Mouse (Mus musculus): ENCODE results near the gene Pnck. TPM values are rescaled to one million over a fixed set of nuclear protein-coding genes. Genes with fewer than 3 reads are reported as not detected.

Pnck gene
- polyA plus RNA-seq, 1 experiment from 2014 or later = 57.5 TPM

GRCm38 (mm10) chrX:73672031-73672431 is 12.1 kb upstream of the Pnck start:
- H3K27ac ChIP-seq = no peak overlapping the region
- H3K4me3 ChIP-seq = no peak overlapping the region
- peak; percentile 61 for ATAC-seq
- H3K4me2 ChIP-seq = no peak overlapping the region
- no peaks in the 10 kb centered on the region for H3K27me3 ChIP-seq
- no peak overlapping the region for H3K9ac ChIP-seq
- H3K9me3 ChIP-seq (replicated peaks) = no peaks in the 10 kb centered on the region
- H3K36me3 ChIP-seq (ENCODE audit: poor library complexity, severe bottlenecking) = peaks cover 9% of the 10 kb centered on the region
- peaks cover 15% of the 10 kb centered on the region; the same call in 1 of the 2 replicates for H3K4me1 ChIP-seq
- 56% methylated on average over 4 of the region's 4 CpGs for WGBS

- H3K4me3 ChIP-seq = no peak overlapping the region
- ATAC-seq = no peak
- H3K9me3 ChIP-seq (replicated peaks) = no peaks in the 10 kb centered on the region
- H3K27ac ChIP-seq = no peak overlapping the region
- no peaks in the 10 kb centered on the region for H3K27me3 ChIP-seq
- H3K4me1 ChIP-seq = peaks cover 6% of the 10 kb centered on the region; the same call in 1 of the 2 replicates
- no peaks in the 10 kb centered on the region for H3K36me3 ChIP-seq (ENCODE audit: poor library complexity, severe bottlenecking)
- no peak overlapping the region for H3K4me2 ChIP-seq
- H3K9ac ChIP-seq = no peak overlapping the region
Measured at GRCm38 (mm10) chrX:73663143-73663542, 3.2 kb upstream of the Pnck start.

GRCm38 (mm10) chrX:73660284-73660665 is 358 bp upstream of the Pnck start:
- Histone ChIP-seq H3K27ac (no peak overlapping the region), H3K4me3 (peak overlapping the region; percentile 50), H3K9ac (peak overlapping the region; percentile 67), H3K36me3 (ENCODE audit: poor library complexity, severe bottlenecking) (no peaks in the 10 kb centered on the region), H3K4me2 (peak overlapping the region; percentile 69), H3K27me3 (no peaks in the 10 kb centered on the region), H3K9me3 (replicated peaks) (no peaks in the 10 kb centered on the region), H3K4me1 (peaks cover 8% of the 10 kb centered on the region; the same call in 1 of the 2 replicates)
- peak; percentile 22 for ATAC-seq
- 73% methylated on average over 2 of the region's 3 CpGs for WGBS

- peaks cover 8% of the 10 kb centered on the region; the same call in 1 of the 2 replicates for H3K4me1 ChIP-seq
- H3K27ac ChIP-seq = no peak overlapping the region
- H3K36me3 ChIP-seq (ENCODE audit: poor library complexity, severe bottlenecking) = no peaks in the 10 kb centered on the region
- H3K27me3 ChIP-seq = no peaks in the 10 kb centered on the region
- H3K4me2 ChIP-seq = peak overlapping the region; percentile 69
- H3K9ac ChIP-seq = peak overlapping the region; percentile 67
- H3K4me3 ChIP-seq = peak overlapping the region; percentile 50
- ATAC-seq = peak; percentile 34
- WGBS = 48% methylated on average over 13 of the region's 13 CpGs
- H3K9me3 ChIP-seq (replicated peaks) = no peaks in the 10 kb centered on the region
Measured at GRCm38 (mm10) chrX:73658936-73659574, 862 bp downstream of the Pnck start.

GRCm38 (mm10) chrX:73658391-73658790 is 1.5 kb downstream of the Pnck start:
- no peak for ATAC-seq
- no peaks in the 10 kb centered on the region for H3K27me3 ChIP-seq
- H3K4me3 ChIP-seq = peak overlapping the region; percentile 9; the same call in 1 of the 2 replicates
- peak overlapping the region; percentile 69 for H3K4me2 ChIP-seq
- H3K27ac ChIP-seq = no peak overlapping the region
- peaks cover 8% of the 10 kb centered on the region; the same call in 1 of the 2 replicates for H3K4me1 ChIP-seq
- H3K9ac ChIP-seq = no peak overlapping the region
- no peaks in the 10 kb centered on the region for H3K9me3 ChIP-seq (replicated peaks)
- 40% methylated on average over 7 of the region's 7 CpGs for WGBS
- no peaks in the 10 kb centered on the region for H3K36me3 ChIP-seq (ENCODE audit: poor library complexity, severe bottlenecking)

- WGBS = 79% methylated on average over 3 of the region's 3 CpGs
- no peaks in the 10 kb centered on the region for H3K36me3 ChIP-seq (ENCODE audit: poor library complexity, severe bottlenecking)
- no peak for ATAC-seq
- H3K4me2 ChIP-seq = no peak overlapping the region
- H3K9me3 ChIP-seq (replicated peaks) = no peaks in the 10 kb centered on the region
- no peaks in the 10 kb centered on the region for H3K27me3 ChIP-seq
- no peak overlapping the region for H3K27ac ChIP-seq
- H3K9ac ChIP-seq = no peak overlapping the region
- H3K4me1 ChIP-seq = peaks cover 8% of the 10 kb centered on the region; the same call in 1 of the 2 replicates
- H3K4me3 ChIP-seq = no peak overlapping the region
Measured at GRCm38 (mm10) chrX:73655529-73655928, 4.4 kb downstream of the Pnck start.

- 18% methylated on average over 6 of the region's 6 CpGs for WGBS
- Histone ChIP-seq H3K36me3 (ENCODE audit: poor library complexity, severe bottlenecking) (no peaks in the 10 kb centered on the region), H3K9ac (no peak overlapping the region), H3K4me3 (no peak overlapping the region), H3K27ac (no peak overlapping the region), H3K4me2 (no peak overlapping the region), H3K9me3 (replicated peaks) (no peaks in the 10 kb centered on the region), H3K27me3 (no peaks in the 10 kb centered on the region), H3K4me1 (peaks cover 8% of the 10 kb centered on the region; the same call in 1 of the 2 replicates)
- ATAC-seq = peak; percentile 65
Measured at GRCm38 (mm10) chrX:73654177-73654576, 5.7 kb downstream of the Pnck start.

- Histone ChIP-seq H3K9ac (no peak overlapping the region), H3K27ac (no peak overlapping the region), H3K36me3 (ENCODE audit: poor library complexity, severe bottlenecking) (no peaks in the 10 kb centered on the region), H3K27me3 (no peaks in the 10 kb centered on the region), H3K9me3 (replicated peaks) (no peaks in the 10 kb centered on the region), H3K4me2 (no peak overlapping the region), H3K4me3 (no peak overlapping the region), H3K4me1 (peaks cover 4% of the 10 kb centered on the region; the same call in 1 of the 2 replicates)
- no peak for ATAC-seq
- 85% methylated on average over 6 of the region's 6 CpGs for WGBS
Measured at GRCm38 (mm10) chrX:73653392-73653791, 6.5 kb downstream of the Pnck start.

GRCm38 (mm10) chrX:73650869-73651268 is 9.0 kb downstream of the Pnck start:
- H3K27ac ChIP-seq = no peak overlapping the region
- no peaks in the 10 kb centered on the region for H3K27me3 ChIP-seq
- no peak overlapping the region for H3K9ac ChIP-seq
- H3K4me1 ChIP-seq = no peaks in the 10 kb centered on the region
- 82% methylated on average over 3 of the region's 3 CpGs for whole genome bisulfite sequencing
- no peak overlapping the region for H3K4me3 ChIP-seq
- no peak overlapping the region for H3K4me2 ChIP-seq
- H3K36me3 ChIP-seq (ENCODE audit: poor library complexity, severe bottlenecking) = no peaks in the 10 kb centered on the region
- no peak for ATAC-seq
- H3K9me3 ChIP-seq (replicated peaks) = no peaks in the 10 kb centered on the region

GRCm38 (mm10) chrX:73645121-73645520 is 14.8 kb downstream of the Pnck start:
- no peak overlapping the region for H3K27ac ChIP-seq
- peaks cover 15% of the 10 kb centered on the region for H3K27me3 ChIP-seq
- no peak overlapping the region for H3K4me2 ChIP-seq
- WGBS = 26% methylated on average over 4 of the region's 4 CpGs
- no peak overlapping the region for H3K4me3 ChIP-seq
- no peak overlapping the region for H3K9ac ChIP-seq
- H3K4me1 ChIP-seq = no peaks in the 10 kb centered on the region
- H3K36me3 ChIP-seq (ENCODE audit: poor library complexity, severe bottlenecking) = no peaks in the 10 kb centered on the region
- H3K9me3 ChIP-seq (replicated peaks) = no peaks in the 10 kb centered on the region
- no peak for ATAC-seq

GRCm38 (mm10) chrX:73639901-73640469 is 19.9 kb downstream of the Pnck start:
- Histone ChIP-seq H3K4me2 (peak overlapping the region; percentile 58), H3K4me1 (peaks cover 11% of the 10 kb centered on the region), H3K27ac (no peak overlapping the region), H3K9ac (peak overlapping the region; percentile 16; the same call in 1 of the 2 replicates), H3K9me3 (replicated peaks) (no peaks in the 10 kb centered on the region), H3K36me3 (ENCODE audit: poor library complexity, severe bottlenecking) (no peaks in the 10 kb centered on the region), H3K27me3 (peaks cover 62% of the 10 kb centered on the region), H3K4me3 (peak overlapping the region; percentile 33)
- ATAC-seq = no peak
- WGBS = 30% methylated on average over 37 of the region's 41 CpGs

- H3K4me2 ChIP-seq = peak within 1 kb of the TSS; percentile 58
- ATAC-seq = peak; percentile 82
- H3K36me3 ChIP-seq (ENCODE audit: poor library complexity, severe bottlenecking) = no peaks in the 10 kb centered on the region
- peaks cover 70% of the 10 kb centered on the region for H3K27me3 ChIP-seq
- 26% methylated on average over 28 of the region's 28 CpGs for WGBS
- H3K4me1 ChIP-seq = peaks cover 11% of the 10 kb centered on the region
- no peak within 1 kb of the TSS for H3K27ac ChIP-seq
- H3K9ac ChIP-seq = peak within 1 kb of the TSS; percentile 41
- no peaks in the 10 kb centered on the region for H3K9me3 ChIP-seq (replicated peaks)
- peak within 1 kb of the TSS; percentile 33 for H3K4me3 ChIP-seq
Measured at GRCm38 (mm10) chrX:73639255-73639675, 20.7 kb downstream of the Pnck start, which contains the start of gene Dusp9. TSS of gene Dusp9 (plus strand) at chrX:73639419.
